Mouse (Mus musculus) heart, embryonic 14.5 days (tissue): Measurements from ENCODE around the gene Psma6. TPM values are rescaled to one million over a fixed set of nuclear protein-coding genes. Genes with fewer than 3 reads are reported as not detected.

Source experiments
- ATAC-seq: fragments of 200-750 bp; cut with Nextera tagmentation; 2 replicates; pipeline ENCODE4 v1.8.0; 2017; ENCODE audit warnings: low read depth, moderate TSS enrichment; ENCODE audit not compliant: insufficient number of reproducible peaks, insufficient read depth, low FRiP score
- H3K27ac ChIP-seq, 2 experiments: fragments of 200-500 bp in 1 of 2; fragments of 300-500 bp in 1 of 2; sonication (generic) in 1 of 2; replicated peaks in 1 of 2; 2 replicates each; pipeline ENCODE4 v1.5.1; 2012 to 2014; ENCODE audit warnings: low read depth in 2 of 2, low read length in 2 of 2, control low read depth in 1 of 2, mild to moderate bottlenecking in 1 of 2, mixed read lengths in 1 of 2; ENCODE audit not compliant: control insufficient read depth in 1 of 2, insufficient read depth in 1 of 2
- H3K27me3 ChIP-seq: fragments of 300-500 bp; sonication (generic); 2 replicates; pipeline ENCODE4 v1.6.1; 2014; ENCODE audit warnings: mild to moderate bottlenecking, low read length, control low read depth; ENCODE audit not compliant: control insufficient read depth, insufficient read depth
- H3K36me3 ChIP-seq: fragments of 300-500 bp; sonication (generic); 2 replicates; pipeline ENCODE4 v1.6.1; 2014; ENCODE audit warnings: mild to moderate bottlenecking, control low read depth, low read length, mixed read lengths; ENCODE audit not compliant: control insufficient read depth, insufficient read depth
- H3K4me1 ChIP-seq, 2 experiments: fragments of 200-500 bp in 1 of 2; fragments of 300-500 bp in 1 of 2; sonication (generic) in 1 of 2; 2 replicates each; pipeline ENCODE4 v1.6.1; 2012 to 2014; ENCODE audit warnings: low read length in 2 of 2, control low read depth in 1 of 2, mixed read lengths in 1 of 2; ENCODE audit not compliant: control insufficient read depth in 2 of 2, insufficient read depth in 2 of 2
- H3K4me2 ChIP-seq: fragments of 300-500 bp; sonication (generic); 2 replicates; pipeline ENCODE4 v1.6.1; 2014; ENCODE audit warnings: mild to moderate bottlenecking, low read length
- H3K4me3 ChIP-seq, 2 experiments: fragments of 200-500 bp in 1 of 2; fragments of 300-500 bp in 1 of 2; sonication (generic) in 1 of 2; 2 replicates each; pipeline ENCODE4 v1.5.1; 2012 to 2014; ENCODE audit warnings: low read length in 2 of 2, mild to moderate bottlenecking in 2 of 2, control low read depth in 1 of 2, low read depth in 1 of 2, moderate library complexity in 1 of 2; ENCODE audit not compliant: control insufficient read depth in 1 of 2, insufficient read depth in 1 of 2
- H3K9ac ChIP-seq: fragments of 300-500 bp; sonication (generic); 2 replicates; pipeline ENCODE4 v1.6.1; 2014; ENCODE audit warnings: mild to moderate bottlenecking, low read length
- H3K9me3 ChIP-seq: fragments of 300-500 bp; sonication (generic); 2 replicates; pipeline ENCODE4 v1.6.1; 2016; ENCODE audit warnings: low read length, control low read depth; ENCODE audit not compliant: control insufficient read depth
- WGBS: fragments of 180-500 bp; shearing (Covaris S2); extraction: QIAGEN DNeasy Blood & Tissue Kit; methylation state at CpG from one replicate; pipeline ENCODE4 v1.1.7; 2014; 5-methylcytosine and 5-hydroxymethylcytosine counted together
- polyA plus RNA-seq: library from polyadenylated mRNA; unstranded; fragments of >200 nt; fragmentation: Nextera tagmentation; extraction: Ambion mirVana; gene quantifications from 2 replicates; pipeline ENCODE4 v1.2.1, GENCODE M21; 2014

The Psma6 gene
- polyA plus RNA-seq, 1 experiment from 2014 or later: 344 TPM

DNA sequence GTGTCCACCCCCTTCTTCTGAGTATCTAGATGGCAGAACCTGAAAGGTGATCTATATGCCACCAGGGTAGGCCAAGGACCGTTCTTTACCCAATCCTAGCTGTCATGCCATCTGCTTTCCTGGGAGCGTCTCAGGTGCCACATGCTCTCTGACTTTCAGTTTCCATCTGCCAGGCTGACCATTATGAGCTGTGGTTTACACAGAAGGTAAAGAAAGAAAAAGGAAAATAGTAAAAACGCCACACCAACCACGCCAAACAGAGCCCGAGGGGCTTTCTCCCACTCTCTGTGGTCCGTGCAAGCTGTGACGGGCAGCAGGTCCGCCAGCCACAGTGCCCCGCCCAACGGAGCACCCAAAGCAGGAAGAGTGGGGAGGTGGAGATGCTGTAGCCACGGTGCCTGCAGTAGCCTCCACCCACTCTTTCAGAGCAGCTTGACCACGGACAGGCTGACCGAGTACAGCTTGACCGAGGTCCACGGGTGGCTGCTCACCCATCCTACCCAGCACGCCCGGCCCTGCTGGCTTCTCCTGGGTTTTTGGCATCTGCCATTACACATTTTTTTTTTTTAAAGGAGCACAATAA, 81.5 kb downstream of the Psma6 start:
- Histone ChIP-seq H3K27ac (no peak overlapping the region), H3K36me3 (no peaks in the 10 kb centered on the region), H3K4me2 (no peak overlapping the region), H3K9ac (no peak overlapping the region), H3K27me3 (no peaks in the 10 kb centered on the region), H3K4me3 (no peak overlapping the region), H3K4me1 (peaks cover 28 to 35% of the 10 kb centered on the region in 2 experiments), H3K9me3 (no peaks in the 10 kb centered on the region)
- ATAC-seq: no peak
- WGBS: 81% methylated on average over 17 of the region's 17 CpGs

- ATAC-seq: no peak
- Histone ChIP-seq H3K4me2 (no peak overlapping the region), H3K4me1 (peaks cover 28 to 33% of the 10 kb centered on the region in 2 experiments), H3K27ac (0 out of 4 replicates have a peak overlapping the region, but pooled peaks of 1 of the 2 experiments have one; percentile 19), H3K4me3 (no peak overlapping the region), H3K36me3 (no peaks in the 10 kb centered on the region), H3K9me3 (no peaks in the 10 kb centered on the region), H3K9ac (no peak overlapping the region; the same call in 1 of the 2 replicates), H3K27me3 (no peaks in the 10 kb centered on the region)
- WGBS: 60% methylated on average over 7 of the region's 7 CpGs
Measured at GRCm38 (mm10) chr12:55466088-55466701, 82.2 kb downstream of the Psma6 start.

GRCm38 (mm10) chr12:55466816-55467215, 82.8 kb downstream of the Psma6 start:
- Histone ChIP-seq H3K4me3 (no peak overlapping the region), H3K4me1 (peaks cover 26 to 31% of the 10 kb centered on the region in 2 experiments), H3K36me3 (no peaks in the 10 kb centered on the region), H3K27ac (no peak overlapping the region), H3K9ac (no peak overlapping the region), H3K27me3 (no peaks in the 10 kb centered on the region), H3K9me3 (no peaks in the 10 kb centered on the region), H3K4me2 (no peak overlapping the region)
- WGBS: 59% methylated on average over 5 of the region's 5 CpGs
- no peak for ATAC-seq

GRCm38 (mm10) chr12:55467331-55468180, 83.5 kb downstream of the Psma6 start:
- ATAC-seq: no peak
- Histone ChIP-seq H3K27me3 (no peaks in the 10 kb centered on the region), H3K9ac (no peak overlapping the region), H3K9me3 (no peaks in the 10 kb centered on the region), H3K4me3 (no peak overlapping the region), H3K27ac (no peak overlapping the region), H3K4me2 (no peak overlapping the region), H3K36me3 (no peaks in the 10 kb centered on the region), H3K4me1 (peaks cover 26 to 31% of the 10 kb centered on the region in 2 experiments)
- WGBS: 42% methylated on average over 10 of the region's 10 CpGs

Other genes starting within 250 kb of the Psma6 start
- gene Srp54b, start 229.1 kb upstream of the Psma6 start, polyA plus RNA-seq: 46.1 and 53.0 TPM in 2 replicates
- 0.44 and 1.1 TPM in 2 replicates for gene 1700047I17Rik2, start 184.6 kb upstream of the Psma6 start, polyA plus RNA-seq
- 58.4 and 58.9 TPM in 2 replicates for gene Srp54c, start 154.1 kb upstream of the Psma6 start, polyA plus RNA-seq
- 10.1 and 10.4 TPM in 2 replicates for gene 1110008L16Rik, start 84.6 kb upstream of the Psma6 start, polyA plus RNA-seq
- 11.3 and 11.8 TPM in 2 replicates for gene Ppp2r3c, start 81.2 kb upstream of the Psma6 start, polyA plus RNA-seq
- gene Nfkbia, start 108.4 kb downstream of the Psma6 start, polyA plus RNA-seq: 58.6 and 64.9 TPM in 2 replicates
- gene Aldoart2, start 181.0 kb downstream of the Psma6 start, polyA plus RNA-seq: 0.16 TPM in 1 of 2 replicates, not detected in the other
- gene Insm2, start 215.2 kb downstream of the Psma6 start, polyA plus RNA-seq: not detected in 2 replicates